Mouse (Mus musculus): ENCODE results near the gene Erp27. TPM values are rescaled to one million over a fixed set of nuclear protein-coding genes. Genes with fewer than 3 reads are reported as not detected.

Erp27 gene
- polyA plus RNA-seq, 1 experiment from 2014 or later: 0.62 TPM

DNA sequence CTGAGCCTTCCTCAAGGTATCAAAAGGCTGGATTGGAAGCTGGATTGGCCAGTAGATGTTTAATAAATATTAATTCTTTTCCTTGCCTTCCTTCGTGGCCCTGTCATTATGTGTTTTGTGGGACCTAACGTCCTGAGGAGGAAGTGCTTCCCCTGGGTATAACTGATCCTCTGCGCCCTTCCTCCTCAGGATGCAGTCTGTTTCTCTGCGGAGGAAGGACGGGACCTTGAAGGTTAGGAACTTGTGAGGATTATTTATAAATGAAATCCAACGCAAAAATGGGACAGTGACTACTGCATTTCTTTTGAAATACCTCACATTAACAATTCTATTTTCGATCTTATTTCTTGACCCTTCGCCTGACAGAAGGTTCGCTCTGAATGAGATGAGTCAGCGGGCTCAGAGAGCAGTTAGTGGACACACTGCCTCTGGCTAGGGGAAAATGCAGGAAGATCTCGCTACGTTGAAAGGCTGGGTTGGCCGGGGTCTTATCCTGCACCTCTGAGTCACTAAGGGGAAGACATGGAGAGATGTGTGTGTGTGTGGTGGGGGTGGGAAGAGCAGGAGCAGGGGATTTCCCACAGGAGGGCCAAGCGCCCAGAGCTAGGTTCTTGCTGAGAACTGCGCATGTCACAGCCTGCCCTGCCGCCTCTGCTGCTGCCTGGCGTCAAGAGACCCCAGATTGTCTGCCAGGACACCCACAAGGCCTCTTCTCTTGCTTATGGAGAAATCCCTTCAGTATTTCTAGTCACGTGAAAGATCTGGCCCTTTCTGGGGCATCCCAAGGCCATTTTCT, 16.5 kb upstream of the Erp27 start:
- no peaks in the 10 kb centered on the region for H3K9me3 ChIP-seq
- no peak for ATAC-seq (ENCODE audit: borderline replicate concordance, extremely low read depth, low FRiP score, low TSS enrichment)
- H3K4me3 ChIP-seq: no peak overlapping the region
- peaks cover 29% of the 10 kb centered on the region for H3K4me1 ChIP-seq
- peak overlapping the region; percentile 60 for H3K27ac ChIP-seq
- no peaks in the 10 kb centered on the region for H3K27me3 ChIP-seq
- WGBS: 62% methylated on average over 18 of the region's 18 CpGs
- no peak overlapping the region for H3K9ac ChIP-seq
- peak overlapping the region; percentile 16; the same call in 1 of the 2 replicates for H3K4me2 ChIP-seq
- no peaks in the 10 kb centered on the region for H3K36me3 ChIP-seq

DNA sequence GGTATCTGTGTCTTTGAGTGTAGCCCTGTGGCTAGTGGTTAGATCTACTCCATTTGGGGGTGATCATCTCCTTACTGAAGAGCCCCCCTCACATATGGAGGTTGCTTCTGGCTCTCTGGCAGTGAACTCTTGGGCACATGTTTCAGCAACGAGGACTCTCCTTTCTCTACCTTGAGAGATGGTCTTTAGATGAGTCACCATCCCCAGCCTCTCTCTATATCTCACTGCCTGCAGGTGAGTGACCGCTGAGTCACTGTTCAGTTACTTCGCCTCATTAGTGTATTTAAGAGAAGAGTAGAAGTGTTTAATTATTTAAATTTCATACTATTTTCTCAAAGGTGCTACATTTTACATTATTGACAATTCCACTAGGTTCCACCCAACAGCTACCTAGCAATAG, 15.1 kb upstream of the Erp27 start:
- H3K4me3 ChIP-seq: no peak overlapping the region
- H3K9ac ChIP-seq: no peak overlapping the region
- no peaks in the 10 kb centered on the region for H3K27me3 ChIP-seq
- no peaks in the 10 kb centered on the region for H3K36me3 ChIP-seq
- peaks cover 26% of the 10 kb centered on the region for H3K4me1 ChIP-seq
- no peak for ATAC-seq (ENCODE audit: borderline replicate concordance, extremely low read depth, low FRiP score, low TSS enrichment)
- no peak overlapping the region for H3K4me2 ChIP-seq
- no peak overlapping the region for H3K27ac ChIP-seq
- 88% methylated on average over 3 of the region's 3 CpGs for WGBS
- H3K9me3 ChIP-seq: no peaks in the 10 kb centered on the region

DNA sequence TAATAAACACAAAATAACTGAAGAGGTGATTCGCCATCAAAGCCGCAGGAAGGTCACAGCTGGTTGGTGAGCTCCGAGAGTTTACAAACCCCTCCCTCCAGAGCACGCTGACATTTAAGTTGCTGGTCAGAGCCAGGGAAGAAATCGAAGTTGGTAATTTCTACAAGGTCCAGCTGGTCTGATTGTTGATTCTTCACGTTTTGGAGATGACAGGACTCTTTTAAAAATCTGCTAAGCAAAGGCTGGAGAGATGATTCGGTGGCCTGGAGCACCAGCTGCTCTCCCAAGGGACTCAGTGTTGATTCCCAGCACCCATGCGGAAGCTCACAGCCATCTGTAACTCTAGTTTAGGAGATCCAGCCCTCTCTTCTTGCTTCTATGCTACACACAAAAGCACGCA, 14.4 kb upstream of the Erp27 start:
- no peaks in the 10 kb centered on the region for H3K36me3 ChIP-seq
- H3K27me3 ChIP-seq: no peaks in the 10 kb centered on the region
- 75% methylated on average over 9 of the region's 9 CpGs for WGBS
- H3K4me1 ChIP-seq: peaks cover 24% of the 10 kb centered on the region
- no peak overlapping the region for H3K27ac ChIP-seq
- no peak overlapping the region for H3K9ac ChIP-seq
- no peak overlapping the region for H3K4me3 ChIP-seq
- no peak for ATAC-seq (ENCODE audit: borderline replicate concordance, extremely low read depth, low FRiP score, low TSS enrichment)
- no peaks in the 10 kb centered on the region for H3K9me3 ChIP-seq
- no peak overlapping the region for H3K4me2 ChIP-seq

DNA sequence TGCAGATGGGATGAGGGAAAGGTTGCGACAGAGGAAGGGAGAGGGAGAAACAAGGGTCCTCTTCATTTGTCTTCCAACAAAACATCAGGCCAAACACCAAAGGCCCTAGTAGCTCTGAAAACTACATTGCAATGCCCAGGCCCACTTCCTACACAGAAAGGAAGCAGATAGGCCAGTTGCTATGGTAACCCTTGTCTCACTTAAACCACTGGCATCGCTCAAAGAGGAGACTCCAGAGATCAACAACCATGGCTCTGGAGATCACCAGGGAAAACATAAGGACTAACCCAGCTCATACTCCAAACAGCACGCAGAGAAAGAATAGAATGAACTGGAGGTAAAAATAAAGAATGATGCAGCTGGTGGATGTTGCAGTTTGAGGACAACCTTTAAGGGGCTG, 13.3 kb upstream of the Erp27 start:
- Histone ChIP-seq H3K4me1 (peaks cover 22% of the 10 kb centered on the region), H3K36me3 (no peaks in the 10 kb centered on the region), H3K9ac (no peak overlapping the region), H3K4me2 (no peak overlapping the region), H3K4me3 (no peak overlapping the region), H3K9me3 (no peaks in the 10 kb centered on the region), H3K27ac (no peak overlapping the region), H3K27me3 (no peaks in the 10 kb centered on the region)
- ATAC-seq (ENCODE audit: borderline replicate concordance, extremely low read depth, low FRiP score, low TSS enrichment): no peak
- 67% methylated on average over 3 of the region's 3 CpGs for WGBS

DNA sequence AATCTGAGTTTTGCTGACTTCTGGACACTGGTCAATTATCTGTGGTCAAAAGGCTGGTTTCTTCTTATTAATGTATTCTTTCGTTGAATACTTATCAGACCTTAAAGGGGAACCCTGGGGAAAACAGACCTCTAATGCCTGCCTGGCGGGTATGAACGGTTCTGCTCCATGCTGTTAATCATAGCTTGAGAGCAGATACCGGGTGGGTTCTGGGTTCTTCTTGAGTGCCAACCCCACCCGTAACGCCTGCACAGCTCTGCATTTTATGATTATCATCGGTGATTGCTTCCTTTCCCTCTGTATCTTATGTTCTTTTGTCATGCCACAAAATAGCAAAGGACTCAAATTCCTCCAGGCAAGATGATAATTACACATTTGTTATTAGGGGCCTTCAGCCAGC, 12.1 kb upstream of the Erp27 start:
- no peaks in the 10 kb centered on the region for H3K9me3 ChIP-seq
- H3K4me2 ChIP-seq: no peak overlapping the region
- H3K9ac ChIP-seq: no peak overlapping the region
- no peak overlapping the region for H3K27ac ChIP-seq
- H3K36me3 ChIP-seq: no peaks in the 10 kb centered on the region
- H3K27me3 ChIP-seq: no peaks in the 10 kb centered on the region
- WGBS: 80% methylated on average over 7 of the region's 7 CpGs
- ATAC-seq (ENCODE audit: borderline replicate concordance, extremely low read depth, low FRiP score, low TSS enrichment): no peak
- no peak overlapping the region for H3K4me3 ChIP-seq
- H3K4me1 ChIP-seq: peaks cover 16% of the 10 kb centered on the region

DNA sequence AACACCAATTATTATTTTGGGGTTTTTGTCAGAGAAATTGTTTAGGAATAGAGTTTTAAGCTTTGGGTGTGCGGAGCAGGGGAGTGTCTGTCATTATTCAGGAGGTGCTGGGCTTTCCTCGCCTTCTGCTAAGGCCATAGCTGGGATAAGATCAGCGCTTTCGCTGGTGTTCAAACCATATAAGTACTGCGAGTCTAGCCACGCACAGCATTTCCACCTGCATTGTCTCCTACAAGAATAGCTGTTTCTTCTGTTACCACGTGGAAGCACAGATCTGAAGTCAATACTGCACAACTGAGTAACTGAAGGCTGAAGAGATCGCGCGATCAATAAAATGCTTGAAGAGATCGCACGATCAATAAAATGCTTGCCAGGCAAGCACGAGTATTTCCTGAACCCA, 9.3 kb upstream of the Erp27 start:
- 82% methylated on average over 13 of the region's 13 CpGs for WGBS
- no peak for ATAC-seq (ENCODE audit: borderline replicate concordance, extremely low read depth, low FRiP score, low TSS enrichment)
- no peaks in the 10 kb centered on the region for H3K27me3 ChIP-seq
- no peak overlapping the region for H3K4me3 ChIP-seq
- peak overlapping the region; percentile 80 for H3K27ac ChIP-seq
- peaks cover 12% of the 10 kb centered on the region for H3K4me1 ChIP-seq
- no peak overlapping the region for H3K9ac ChIP-seq
- no peaks in the 10 kb centered on the region for H3K36me3 ChIP-seq
- no peaks in the 10 kb centered on the region for H3K9me3 ChIP-seq
- peak overlapping the region; percentile 41; the same call in 1 of the 2 replicates for H3K4me2 ChIP-seq

DNA sequence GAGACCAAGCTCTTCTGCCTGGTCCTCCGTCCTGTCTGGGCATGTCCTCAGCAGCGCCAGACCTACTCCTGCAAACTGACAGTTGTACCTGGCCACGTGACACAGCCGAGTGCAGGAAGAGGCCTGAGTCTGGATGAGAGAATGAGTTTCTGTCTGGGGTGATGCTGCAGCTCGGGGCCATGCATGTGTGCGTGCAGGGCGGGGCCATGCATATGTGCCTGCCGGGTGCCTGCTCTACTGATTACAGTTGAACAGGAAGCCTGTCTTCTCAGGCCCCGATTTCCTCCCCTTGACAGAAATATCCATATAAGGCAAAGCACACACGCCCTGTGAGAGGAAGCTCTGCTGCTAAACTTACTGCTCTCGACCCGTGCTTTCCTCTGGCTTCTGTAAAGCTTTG, 8.7 kb upstream of the Erp27 start:
- WGBS: 9% methylated on average over 12 of the region's 12 CpGs
- Histone ChIP-seq H3K9me3 (no peaks in the 10 kb centered on the region), H3K4me1 (peaks cover 12% of the 10 kb centered on the region)

DNA sequence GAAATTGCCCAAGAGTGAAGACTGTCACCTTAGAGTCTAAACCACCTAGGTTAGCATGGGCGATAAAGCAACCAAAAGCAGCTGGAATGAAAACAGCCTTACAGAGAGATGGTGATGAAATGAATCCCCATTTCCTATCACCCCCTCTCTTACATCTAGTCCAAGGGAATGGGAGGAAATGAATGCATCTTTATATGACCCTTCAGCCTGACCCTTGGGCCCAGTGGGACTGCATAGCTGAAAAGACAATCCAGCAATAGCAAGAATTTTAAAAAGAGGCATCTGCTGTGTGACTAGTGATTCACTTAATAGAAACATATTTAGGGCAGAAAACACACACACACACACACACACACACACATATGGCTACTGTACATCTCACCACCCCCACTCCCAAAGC, 5.6 kb upstream of the Erp27 start:
- Histone ChIP-seq H3K4me3 (no peak overlapping the region), H3K9me3 (no peaks in the 10 kb centered on the region), H3K27me3 (no peaks in the 10 kb centered on the region), H3K9ac (no peak overlapping the region), H3K27ac (no peak overlapping the region), H3K4me2 (no peak overlapping the region), H3K36me3 (no peaks in the 10 kb centered on the region), H3K4me1 (peaks cover 12% of the 10 kb centered on the region)
- 100% methylated on average over 1 of the region's 1 CpGs for WGBS
- ATAC-seq (ENCODE audit: borderline replicate concordance, extremely low read depth, low FRiP score, low TSS enrichment): no peak

More for the DNA sequence above, 8.7 kb upstream of the Erp27 start:
- Histone ChIP-seq H3K4me2 (peak overlapping the region; percentile 41), H3K36me3 (no peaks in the 10 kb centered on the region), H3K9ac (no peak overlapping the region), H3K27ac (peak overlapping the region; percentile 80), H3K4me3 (no peak overlapping the region; the same call in 1 of the 2 replicates), H3K27me3 (no peaks in the 10 kb centered on the region)
- ATAC-seq (ENCODE audit: borderline replicate concordance, extremely low read depth, low FRiP score, low TSS enrichment): peak; percentile 94

DNA sequence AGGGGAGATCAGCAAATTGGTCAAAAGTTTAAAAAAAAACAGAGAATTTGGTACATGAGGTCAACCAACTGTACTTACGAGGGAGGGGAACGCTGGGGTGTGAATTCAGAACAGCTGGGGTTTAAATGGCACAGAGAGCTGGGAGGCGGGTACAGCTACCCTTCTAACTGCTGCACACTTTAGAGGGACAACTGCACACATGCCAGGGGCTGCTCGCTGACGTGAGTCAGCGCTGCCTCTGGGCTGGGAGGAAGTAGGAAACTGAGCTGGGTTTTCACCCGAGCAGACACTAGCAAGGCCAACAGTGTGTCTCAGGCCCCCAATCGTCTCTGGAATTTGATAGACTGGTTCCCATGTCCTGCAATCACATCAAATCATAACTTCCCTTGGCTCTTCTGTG, 3.1 kb upstream of the Erp27 start:
- no peak for ATAC-seq (ENCODE audit: borderline replicate concordance, extremely low read depth, low FRiP score, low TSS enrichment)
- 61% methylated on average over 8 of the region's 8 CpGs for WGBS
- Histone ChIP-seq H3K9me3 (no peaks in the 10 kb centered on the region), H3K4me3 (no peak overlapping the region), H3K4me2 (no peak overlapping the region), H3K36me3 (no peaks in the 10 kb centered on the region), H3K27ac (no peak overlapping the region), H3K27me3 (no peaks in the 10 kb centered on the region), H3K9ac (no peak overlapping the region), H3K4me1 (peaks cover 7% of the 10 kb centered on the region; the same call in 1 of the 2 replicates)

DNA sequence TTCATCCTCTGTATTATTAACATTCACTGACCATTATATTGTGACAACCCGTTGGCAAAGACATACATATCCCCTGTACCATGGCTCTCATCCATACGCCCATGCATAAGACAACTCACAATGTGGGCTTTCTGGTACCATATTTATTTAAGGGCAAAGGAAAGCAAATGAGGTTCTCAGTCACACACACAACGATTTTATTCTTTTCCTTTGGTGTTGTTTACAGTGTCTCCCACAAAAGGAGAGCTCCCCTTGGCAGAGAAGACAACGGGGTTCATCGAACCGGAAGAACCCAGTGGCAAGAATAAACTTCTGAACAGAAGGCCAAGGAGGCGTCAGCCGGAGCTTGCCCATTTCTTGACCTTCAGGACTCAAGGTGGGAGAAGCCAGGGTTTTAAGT, 1.6 kb upstream of the Erp27 start, which contains the start of gene Pde6h:
TSS of gene Pde6h (plus strand) at position 301 of the 400 bp plus-strand sequence.
- Histone ChIP-seq H3K36me3 (no peaks in the 10 kb centered on the region), H3K4me3 (no peak within 1 kb of the TSS), H3K4me2 (no peak within 1 kb of the TSS), H3K4me1 (peaks cover 9% of the 10 kb centered on the region; the same call in 1 of the 2 replicates), H3K9me3 (no peaks in the 10 kb centered on the region), H3K9ac (no peak within 1 kb of the TSS), H3K27ac (no peak within 1 kb of the TSS), H3K27me3 (no peaks in the 10 kb centered on the region)
- no peak for ATAC-seq (ENCODE audit: borderline replicate concordance, extremely low read depth, low FRiP score, low TSS enrichment)
- 89% methylated on average over 8 of the region's 8 CpGs for WGBS

DNA sequence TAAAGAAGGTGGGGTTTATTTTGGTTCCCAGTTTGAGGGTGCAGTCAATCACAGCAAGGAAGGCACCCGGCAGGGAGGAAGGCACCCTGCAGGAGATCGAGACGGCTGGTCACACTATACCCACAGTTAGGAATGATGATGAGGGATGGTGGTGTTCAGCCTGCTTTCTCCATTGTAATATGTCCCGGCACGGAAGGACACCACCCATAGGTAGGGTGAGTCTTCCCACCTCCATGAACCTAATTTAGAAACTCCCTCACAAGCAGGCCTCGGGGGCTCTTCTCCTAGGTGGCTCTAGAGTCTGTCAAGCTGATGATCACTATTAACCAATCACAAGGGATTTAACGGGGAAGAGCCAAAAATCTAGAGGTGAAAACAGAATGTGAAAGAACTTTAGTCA, 891 bp upstream of the Erp27 start:
- 89% methylated on average over 7 of the region's 7 CpGs for WGBS
- H3K36me3 ChIP-seq: no peaks in the 10 kb centered on the region
- no peak overlapping the region for H3K9ac ChIP-seq
- H3K4me2 ChIP-seq: no peak overlapping the region
- H3K27ac ChIP-seq: no peak overlapping the region
- H3K27me3 ChIP-seq: no peaks in the 10 kb centered on the region
- no peak overlapping the region for H3K4me3 ChIP-seq
- H3K4me1 ChIP-seq: peaks cover 10% of the 10 kb centered on the region; the same call in 1 of the 2 replicates
- ATAC-seq (ENCODE audit: borderline replicate concordance, extremely low read depth, low FRiP score, low TSS enrichment): no peak
- no peaks in the 10 kb centered on the region for H3K9me3 ChIP-seq

DNA sequence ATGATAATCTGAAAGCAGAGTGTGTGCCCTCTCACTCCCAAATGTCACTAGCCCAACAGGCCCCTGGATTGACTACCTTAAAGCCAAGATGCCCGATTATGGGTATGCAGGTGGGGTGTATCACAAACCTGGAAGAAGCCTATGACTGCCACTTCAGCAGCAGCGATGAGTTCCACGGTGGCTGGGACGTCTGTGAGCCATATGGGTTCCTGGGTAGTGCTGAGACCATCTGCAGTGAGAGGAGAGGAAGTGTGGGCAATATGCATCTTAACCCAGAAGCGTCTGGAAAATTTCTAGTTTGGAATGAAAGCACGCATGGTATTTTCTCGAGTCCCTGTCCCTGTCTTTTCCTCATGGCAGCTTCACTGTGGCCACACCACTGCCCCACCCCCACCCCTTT, 379 bp downstream of the Erp27 start:
- H3K4me1 ChIP-seq: peaks cover 10% of the 10 kb centered on the region; the same call in 1 of the 2 replicates
- no peaks in the 10 kb centered on the region for H3K27me3 ChIP-seq
- ATAC-seq (ENCODE audit: borderline replicate concordance, extremely low read depth, low FRiP score, low TSS enrichment): no peak
- no peak overlapping the region for H3K4me3 ChIP-seq
- H3K27ac ChIP-seq: no peak overlapping the region
- H3K9me3 ChIP-seq: no peaks in the 10 kb centered on the region
- H3K9ac ChIP-seq: no peak overlapping the region
- WGBS: 74% methylated on average over 7 of the region's 7 CpGs
- H3K4me2 ChIP-seq: no peak overlapping the region
- H3K36me3 ChIP-seq: no peaks in the 10 kb centered on the region

All from lung, embryonic 15.5 days (tissue).